Mouse (Mus musculus) bone marrow, adult 2 months (tissue): ENCODE results near the gene 4930470P17Rik.

Experiments used
- CTCF ChIP-seq: fragments of 200-500 bp; IDR thresholded peaks from 2 replicates; pipeline ENCODE4 v1.5.1; 2011; ENCODE audit warnings: low read length, control low read depth; ENCODE audit not compliant: control insufficient read depth, insufficient read depth
- POLR2A ChIP-seq: fragments of 200-500 bp; IDR thresholded peaks from 2 replicates; pipeline ENCODE4 v1.6.1; 2011; ENCODE audit warnings: low read depth, mild to moderate bottlenecking, control low read depth, low read length, borderline replicate concordance; ENCODE audit not compliant: control insufficient read depth

DNA sequence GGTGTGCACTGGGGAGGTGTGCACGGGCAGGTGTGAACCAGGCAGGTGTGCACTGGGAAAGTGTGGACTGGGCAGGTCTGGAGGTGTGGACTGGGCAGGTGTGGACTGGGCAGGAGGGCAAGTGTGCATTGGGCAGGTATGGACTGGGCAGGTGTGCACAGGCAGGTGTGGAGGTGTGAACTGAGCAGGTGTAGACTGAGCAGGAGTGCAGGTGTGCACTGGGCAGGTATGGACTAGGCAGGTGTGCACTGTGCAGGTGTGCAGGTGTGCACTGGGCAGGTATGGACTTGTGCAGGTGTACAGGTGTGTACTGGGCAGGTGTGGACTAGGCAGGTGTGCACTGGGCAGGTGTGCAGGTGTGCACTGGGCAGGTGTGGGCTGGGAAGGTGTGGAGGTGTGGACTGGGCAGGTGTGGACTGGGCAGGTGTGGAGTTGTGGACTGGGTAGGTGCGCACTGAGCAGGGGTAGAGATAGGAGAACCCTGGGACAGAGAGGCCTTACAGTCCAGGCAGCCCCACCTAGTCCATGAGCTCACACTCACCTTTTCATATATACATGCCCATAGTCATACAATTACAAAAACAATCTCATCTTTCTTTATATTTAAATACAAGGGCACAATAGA, 31.3 kb upstream of the 4930470P17Rik start:
- TF ChIP-seq POLR2A (no peak), CTCF (no peak)
